Mouse (Mus musculus): Measurements from ENCODE around the gene Pde7b.

The Pde7b gene

DNA sequence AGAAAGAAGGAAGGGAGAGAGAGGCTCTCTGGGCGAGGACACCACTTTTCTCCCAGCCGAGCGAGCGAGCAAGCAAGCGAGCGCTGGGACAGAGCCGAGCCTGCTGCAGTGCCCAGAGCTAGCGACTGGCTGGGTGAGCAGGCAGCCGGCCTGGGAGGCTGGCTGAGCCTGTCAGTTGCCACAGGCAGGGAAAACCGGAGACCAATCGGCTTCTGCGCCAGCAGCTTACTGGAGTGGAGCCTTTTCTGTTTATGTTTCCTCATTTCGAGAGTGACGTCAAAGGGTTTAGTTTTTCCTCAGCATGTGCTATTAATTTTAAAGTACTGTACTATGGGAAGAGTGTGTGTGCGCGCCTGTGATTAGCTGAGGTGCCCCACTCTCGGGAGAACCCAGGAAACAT is at the start of gene Pde7b:
Gene Pde7b, minus strand, starts transcription at position 173 of the 400 bp plus-strand sequence.
- peak; percentile 81 for DNase-seq

- no peak for DNase-seq
Measured at GRCm38 (mm10) chr10:20772056-20772455, 47.2 kb upstream of the Pde7b start.

GRCm38 (mm10) chr10:20770418-20770888 is 45.6 kb upstream of the Pde7b start:
- DNase-seq = no peak

GRCm38 (mm10) chr10:20769557-20770417 is 44.9 kb upstream of the Pde7b start:
- no peak for DNase-seq

GRCm38 (mm10) chr10:20764352-20764751 is 39.5 kb upstream of the Pde7b start:
- DNase-seq = no peak

DNA sequence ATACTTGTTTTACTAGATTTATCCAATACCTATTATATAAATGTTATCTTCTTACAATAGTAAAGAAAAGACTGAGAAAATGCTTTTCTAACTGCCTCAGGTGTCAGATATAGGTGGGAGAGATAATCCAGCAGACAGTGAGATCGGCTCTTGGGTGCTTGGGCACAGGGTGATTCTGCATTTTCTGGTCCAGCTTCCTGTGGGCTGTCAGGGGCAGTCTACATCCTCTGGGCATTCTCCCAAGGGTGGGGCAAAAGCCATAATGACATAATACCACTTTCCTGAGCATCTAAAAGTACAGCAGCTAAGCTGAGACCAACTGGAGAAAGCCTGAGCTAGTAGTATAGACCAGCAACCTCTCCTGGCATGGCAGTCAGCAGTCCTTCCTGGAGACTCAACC is 34.1 kb upstream of the Pde7b start:
- no peak for DNase-seq

GRCm38 (mm10) chr10:20758259-20758658 is 33.4 kb upstream of the Pde7b start:
- no peak for DNase-seq

- DNase-seq = no peak
Measured at GRCm38 (mm10) chr10:20756219-20756618, 31.3 kb upstream of the Pde7b start.

GRCm38 (mm10) chr10:20752883-20753282 is 28.0 kb upstream of the Pde7b start:
- DNase-seq = no peak

- no peak for DNase-seq
Measured at GRCm38 (mm10) chr10:20750642-20751251, 25.9 kb upstream of the Pde7b start.

DNA sequence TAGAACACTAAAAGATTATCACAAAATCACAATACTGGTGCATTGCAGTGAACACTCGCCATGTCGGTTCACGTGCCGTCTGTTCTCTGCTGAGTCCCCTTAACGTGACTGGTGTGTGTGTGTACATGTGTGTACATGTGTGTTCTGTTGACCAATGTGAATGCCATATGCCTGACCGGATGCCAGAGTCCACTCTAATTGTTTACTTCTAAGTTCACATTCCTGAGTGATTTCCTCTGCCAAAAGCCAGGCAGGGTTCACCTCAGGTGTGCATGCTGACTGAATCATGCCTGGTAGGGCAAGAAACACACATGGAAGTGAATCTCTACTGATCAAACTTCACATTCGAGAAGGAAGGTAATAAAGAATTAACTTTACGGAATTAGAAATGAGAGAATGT is 24.1 kb upstream of the Pde7b start:
- DNase-seq = no peak

DNA sequence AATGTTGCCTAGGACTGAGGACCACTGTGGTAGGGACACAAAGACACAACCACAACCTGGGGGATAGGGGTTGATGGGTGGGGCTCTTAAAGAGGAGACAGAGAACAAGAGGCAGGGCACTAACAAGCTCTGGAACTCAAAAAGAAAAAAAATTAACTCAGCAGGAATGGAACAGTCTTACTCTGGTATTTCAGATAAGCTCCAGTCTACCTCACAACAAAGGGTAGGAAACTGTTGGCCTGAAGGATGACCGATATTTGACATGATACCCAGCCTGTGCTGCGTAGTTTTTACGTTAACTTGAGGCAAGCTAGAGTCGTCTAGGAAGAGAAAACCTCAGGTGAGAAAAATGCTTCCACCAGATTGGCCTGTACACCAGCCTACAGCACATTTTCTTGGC is 22.4 kb upstream of the Pde7b start:
- DNase-seq = no peak

- DNase-seq = no peak
Measured at GRCm38 (mm10) chr10:20739801-20740200, 14.9 kb upstream of the Pde7b start.

DNA sequence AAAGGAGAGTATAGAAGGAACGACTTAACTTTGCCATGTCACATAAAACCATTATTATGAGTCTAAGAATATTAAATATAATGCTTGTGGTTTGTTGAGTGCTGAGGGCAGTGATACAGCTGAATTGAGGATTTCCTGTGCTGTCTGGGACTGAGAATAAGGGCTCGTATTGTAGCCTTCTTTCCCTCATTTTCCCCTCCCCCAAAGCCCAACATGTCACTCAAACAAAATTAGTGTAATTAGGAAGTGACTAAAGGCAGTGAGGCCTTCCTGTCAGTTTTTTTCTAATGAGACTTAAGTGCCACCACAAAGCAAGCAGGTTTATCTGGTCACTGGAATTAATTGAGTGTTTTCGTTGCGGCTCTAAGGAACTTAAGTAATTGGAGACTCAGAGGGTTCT is 12.3 kb upstream of the Pde7b start:
- no peak for DNase-seq

- no peak for DNase-seq
Measured at GRCm38 (mm10) chr10:20735775-20736449, 11.0 kb upstream of the Pde7b start.

DNA sequence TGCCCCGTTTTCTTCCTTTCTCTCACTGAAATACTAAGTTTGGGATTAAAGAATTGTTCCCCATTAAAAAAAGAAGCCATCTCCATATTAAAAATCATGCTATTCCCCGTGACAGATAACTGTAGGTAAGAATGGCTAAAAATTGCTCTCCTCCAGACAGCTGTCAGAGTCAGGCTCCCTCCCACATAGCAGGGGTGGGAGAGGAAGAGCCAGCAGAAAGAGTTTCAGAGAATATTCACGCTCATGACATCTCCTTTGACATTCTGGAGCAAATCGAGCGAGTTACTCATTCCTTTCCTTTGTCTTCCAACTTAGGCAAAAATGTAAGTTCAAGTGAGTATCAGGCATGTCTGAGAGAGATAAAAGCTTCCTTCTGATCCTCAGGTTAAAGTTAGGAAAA is 8.7 kb upstream of the Pde7b start:
- no peak for DNase-seq

DNA sequence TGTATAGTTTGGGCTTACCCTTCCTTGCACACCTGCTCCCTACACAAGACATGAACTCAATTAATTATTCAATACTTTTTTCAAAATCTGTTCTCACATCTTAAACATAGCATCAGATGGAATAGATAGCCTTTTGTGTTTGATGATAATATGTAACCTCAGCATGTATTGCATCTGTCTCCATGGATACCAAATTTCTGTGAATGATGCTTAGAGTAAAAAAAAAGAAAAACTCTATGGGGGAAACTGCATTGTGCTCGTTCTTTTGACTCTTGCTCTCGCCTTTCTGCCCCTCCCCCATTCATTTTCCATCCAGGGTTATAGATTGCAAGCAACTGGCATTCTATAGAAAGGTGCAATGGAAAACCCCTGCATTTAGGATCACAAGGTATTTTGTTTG is 7.3 kb upstream of the Pde7b start:
- no peak for DNase-seq

GRCm38 (mm10) chr10:20730034-20730433 is 5.2 kb upstream of the Pde7b start:
- no peak for DNase-seq

DNA sequence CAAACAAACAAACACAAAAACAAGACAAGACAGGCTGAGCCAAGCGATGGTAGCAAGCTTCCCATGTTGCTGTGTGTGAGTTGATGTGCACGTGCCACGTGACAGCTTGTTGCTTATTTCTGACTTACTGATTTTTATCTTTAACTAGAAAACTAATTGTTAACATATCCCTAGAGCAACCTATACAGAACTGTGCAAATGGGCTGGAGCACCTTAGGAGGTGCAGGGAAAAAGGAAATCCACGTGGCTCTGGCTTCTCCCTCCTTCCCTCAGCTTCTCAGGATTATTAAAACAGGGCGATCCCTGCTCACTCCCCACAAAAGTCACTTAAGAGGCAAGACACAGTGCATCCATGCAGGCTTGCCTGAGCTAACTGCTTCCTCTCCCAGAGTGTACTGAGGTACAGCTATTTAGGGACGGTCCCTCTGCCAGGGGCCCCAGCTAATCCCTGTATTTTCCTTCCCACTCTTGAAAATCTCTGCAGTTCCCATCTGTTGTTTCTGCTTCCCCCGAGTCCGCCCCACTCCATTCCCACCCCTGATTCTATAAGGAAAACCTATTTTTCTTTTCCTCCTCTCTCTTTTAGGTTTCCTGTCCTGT is 606 bp upstream of the Pde7b start:
- no peak for DNase-seq

- no peak for DNase-seq
Measured at GRCm38 (mm10) chr10:20724451-20724850, 427 bp downstream of the Pde7b start.

GRCm38 (mm10) chr10:20723962-20724361 is 916 bp downstream of the Pde7b start:
- no peak for DNase-seq

DNA sequence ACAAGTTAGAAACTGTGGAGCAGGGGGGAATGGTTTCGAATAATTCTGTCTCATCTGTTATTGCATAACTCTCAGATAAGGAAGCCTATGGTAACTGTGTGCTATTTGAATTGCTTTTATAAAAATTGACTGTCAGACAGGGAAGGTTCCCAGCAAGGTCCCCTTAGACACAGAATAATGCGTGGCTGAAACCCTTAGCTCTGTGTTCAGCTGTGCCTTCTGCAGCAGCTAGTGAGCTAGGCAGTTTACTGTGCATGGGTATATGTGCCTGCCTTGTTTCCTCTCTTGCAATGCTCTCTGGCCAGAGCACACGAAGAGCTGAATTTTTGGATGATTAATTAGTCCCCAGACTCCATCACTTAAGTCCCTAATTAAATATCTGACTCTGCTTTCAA is 1.4 kb downstream of the Pde7b start:
- DNase-seq = peak; percentile 9
